Mouse (Mus musculus): ENCODE results near the gene Fam19a5. TPM values are rescaled to one million over a fixed set of nuclear protein-coding genes. Genes with fewer than 3 reads are reported as not detected.

Gene Fam19a5
- polyA plus RNA-seq (2012; rRNA removed), result 1.3 and 1.8 TPM in 2 replicates

DNA sequence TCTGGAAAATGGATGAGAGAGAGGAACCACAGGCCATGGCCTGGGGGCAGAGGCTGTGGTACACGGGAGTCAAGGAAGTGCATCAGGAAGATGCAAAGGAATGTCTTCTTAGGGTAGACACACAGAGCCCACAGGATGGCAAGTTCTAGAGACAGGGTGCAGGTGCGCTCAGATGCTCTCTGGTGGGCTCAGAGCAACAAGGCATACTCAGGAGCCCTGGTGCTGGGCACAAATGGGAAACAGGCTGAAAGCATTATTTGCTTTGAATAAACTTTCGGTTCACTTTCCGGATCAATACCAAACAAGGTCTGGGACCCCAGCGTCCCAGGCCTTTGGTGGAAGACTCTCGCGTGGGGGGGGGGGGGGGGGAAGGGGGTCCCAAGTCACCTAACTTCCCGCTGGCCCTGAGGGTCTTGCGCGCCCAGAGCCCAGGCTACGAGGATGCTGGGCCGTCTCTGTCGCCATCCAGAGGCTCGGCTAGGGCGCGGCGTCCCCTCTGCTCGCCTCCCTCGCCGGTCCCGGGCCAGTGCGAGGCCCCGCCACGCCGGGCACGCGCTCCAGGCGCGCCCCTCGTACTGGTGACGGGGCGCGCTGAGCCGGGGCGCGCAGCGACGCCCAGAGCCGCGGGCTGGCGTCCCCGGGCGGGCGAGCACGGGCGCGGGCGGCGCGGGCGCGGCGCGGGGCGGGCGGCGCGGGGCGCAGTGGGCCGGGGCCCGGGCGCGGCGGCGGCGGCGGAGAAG, at the start of gene Fam19a5:
Gene Fam19a5 (plus strand): TSS at position 701 of the 740 bp plus-strand sequence.
- TF ChIP-seq POLR2A (IDR thresholded peaks at IDR 0.05; ENCODE audit: low read depth, low read length), result no peak
- TF ChIP-seq CTCF (IDR thresholded peaks at IDR 0.05; ENCODE audit: extremely low read depth, insufficient read length, insufficient replicate concordance, low read depth, low read length), result no peak
- 5% methylated on average over 46 of the region's 67 CpGs for WGBS
- H3K4me3 ChIP-seq (ENCODE audit: low read depth, low read length), result no peak within 1 kb of the TSS
- H3K27ac ChIP-seq (ENCODE audit: insufficient read depth, low read depth, low read length), result no peak within 1 kb of the TSS
- H3K4me1 ChIP-seq (ENCODE audit: control insufficient read depth, insufficient read depth, insufficient read length, low read length), result no peaks in the 10 kb centered on the region
- H3K27me3 ChIP-seq (ENCODE audit: control insufficient read depth, insufficient read depth, low read length), result no peaks in the 10 kb centered on the region
- H3K36me3 ChIP-seq (ENCODE audit: control insufficient read depth, insufficient read depth, low read length), result no peaks in the 10 kb centered on the region

DNA sequence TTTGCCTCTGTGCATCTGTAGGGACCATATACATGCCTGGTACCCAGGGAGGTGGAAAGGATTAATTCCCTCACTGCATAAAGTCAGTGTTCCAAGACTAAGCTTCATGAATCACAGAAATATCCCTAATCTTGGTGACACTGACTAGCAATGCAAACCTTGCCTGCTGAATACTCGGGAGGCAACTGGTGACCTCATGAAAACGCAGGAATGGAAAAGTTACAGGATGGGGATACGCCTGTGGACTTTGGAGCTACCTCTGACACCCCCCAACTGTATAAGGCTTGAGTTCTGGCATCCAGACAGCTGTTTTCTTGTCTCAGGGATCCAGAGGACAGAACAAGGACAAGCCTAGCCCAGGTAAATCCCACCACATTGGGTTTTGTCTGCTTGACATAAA, 42.4 kb upstream of the Fam19a5 start:
- H3K4me3 ChIP-seq (ENCODE audit: low read depth, low read length), result no peak overlapping the region
- no peak for TF ChIP-seq CTCF (IDR thresholded peaks at IDR 0.05; ENCODE audit: extremely low read depth, insufficient read length, insufficient replicate concordance, low read depth, low read length)
- no peak for TF ChIP-seq POLR2A (IDR thresholded peaks at IDR 0.05; ENCODE audit: low read depth, low read length)
- H3K27me3 ChIP-seq (ENCODE audit: control insufficient read depth, insufficient read depth, low read length), result no peaks in the 10 kb centered on the region
- 65% methylated on average over 3 of the region's 3 CpGs for WGBS
- H3K4me1 ChIP-seq (ENCODE audit: control insufficient read depth, insufficient read depth, insufficient read length, low read length), result no peaks in the 10 kb centered on the region
- no peaks in the 10 kb centered on the region for H3K36me3 ChIP-seq (ENCODE audit: control insufficient read depth, insufficient read depth, low read length)
- no peak overlapping the region for H3K27ac ChIP-seq (ENCODE audit: insufficient read depth, low read depth, low read length)

DNA sequence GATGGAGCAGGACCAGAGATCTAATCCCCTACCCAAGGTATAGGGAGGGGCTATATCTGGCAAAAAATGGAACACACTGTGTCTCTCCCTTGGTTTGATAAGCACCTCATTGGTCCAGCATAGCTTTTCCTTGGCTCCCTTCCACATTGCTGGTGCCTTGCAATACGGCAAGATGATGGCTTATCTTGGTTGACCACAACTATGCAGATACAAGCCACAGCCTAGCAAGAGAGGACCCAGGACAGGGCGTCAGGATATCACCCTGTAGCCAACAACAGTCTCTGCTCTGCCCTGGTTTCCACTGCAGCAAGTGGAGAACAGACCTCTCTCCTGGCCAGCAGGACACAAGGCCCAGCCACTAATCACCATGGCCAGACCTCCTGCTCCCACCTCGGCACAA, 36.8 kb upstream of the Fam19a5 start:
- WGBS, result 57% methylated on average over 3 of the region's 3 CpGs
- Histone ChIP-seq H3K27me3 (ENCODE audit: control insufficient read depth, insufficient read depth, low read length) (no peaks in the 10 kb centered on the region), H3K4me3 (ENCODE audit: low read depth, low read length) (no peak overlapping the region), H3K27ac (ENCODE audit: insufficient read depth, low read depth, low read length) (no peak overlapping the region), H3K36me3 (ENCODE audit: control insufficient read depth, insufficient read depth, low read length) (no peaks in the 10 kb centered on the region), H3K4me1 (ENCODE audit: control insufficient read depth, insufficient read depth, insufficient read length, low read length) (no peaks in the 10 kb centered on the region)
- no peak for TF ChIP-seq CTCF (IDR thresholded peaks at IDR 0.05; ENCODE audit: extremely low read depth, insufficient read length, insufficient replicate concordance, low read depth, low read length)
- no peak for TF ChIP-seq POLR2A (IDR thresholded peaks at IDR 0.05; ENCODE audit: low read depth, low read length)

DNA sequence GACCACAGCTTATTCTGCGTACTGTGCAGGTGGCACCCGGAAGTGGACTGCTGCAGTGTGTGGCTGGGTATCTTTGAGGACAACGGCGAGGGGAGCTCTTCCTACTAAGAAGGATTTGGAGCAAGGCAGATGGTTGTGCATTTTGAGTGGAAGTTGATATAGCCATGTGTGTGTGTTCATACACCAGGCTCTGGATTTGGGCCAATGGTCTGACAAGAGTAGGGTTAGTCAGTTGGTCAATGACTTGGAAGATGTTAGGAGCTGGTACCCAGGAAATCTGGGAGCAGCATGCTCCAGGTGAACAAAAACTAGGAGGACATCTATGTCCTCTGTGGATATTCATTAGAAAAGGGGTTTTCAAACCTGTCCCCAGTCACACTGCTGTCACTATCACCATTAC, 33.2 kb upstream of the Fam19a5 start:
- TF ChIP-seq CTCF (IDR thresholded peaks at IDR 0.05; ENCODE audit: extremely low read depth, insufficient read length, insufficient replicate concordance, low read depth, low read length) (no peak), POLR2A (IDR thresholded peaks at IDR 0.05; ENCODE audit: low read depth, low read length) (no peak)
- Histone ChIP-seq H3K27me3 (ENCODE audit: control insufficient read depth, insufficient read depth, low read length) (no peaks in the 10 kb centered on the region), H3K4me3 (ENCODE audit: low read depth, low read length) (no peak overlapping the region), H3K27ac (ENCODE audit: insufficient read depth, low read depth, low read length) (no peak overlapping the region), H3K36me3 (ENCODE audit: control insufficient read depth, insufficient read depth, low read length) (no peaks in the 10 kb centered on the region), H3K4me1 (ENCODE audit: control insufficient read depth, insufficient read depth, insufficient read length, low read length) (no peaks in the 10 kb centered on the region)
- 88% methylated on average over 4 of the region's 4 CpGs for WGBS

DNA sequence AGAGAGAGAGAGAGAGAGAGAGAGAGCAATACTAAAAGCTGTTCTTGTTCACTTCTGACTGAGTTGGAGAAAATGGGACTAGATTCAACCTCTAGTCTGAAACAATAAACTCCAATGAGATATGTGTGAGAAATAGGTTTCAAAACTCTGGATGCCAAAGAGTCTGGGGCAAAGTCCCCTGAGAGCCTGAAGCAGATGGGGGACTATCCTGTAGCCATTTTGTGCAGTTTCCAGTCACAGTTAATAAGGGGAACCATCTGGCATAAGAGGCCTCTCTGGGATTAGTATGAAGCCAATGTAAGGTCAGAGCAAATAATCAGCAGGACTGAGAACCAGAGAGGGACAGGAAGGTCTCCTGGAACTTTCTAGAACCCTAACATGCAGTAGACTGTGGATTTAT, 25.9 kb upstream of the Fam19a5 start:
- no peaks in the 10 kb centered on the region for H3K36me3 ChIP-seq (ENCODE audit: control insufficient read depth, insufficient read depth, low read length)
- no peak overlapping the region for H3K4me3 ChIP-seq (ENCODE audit: low read depth, low read length)
- no peaks in the 10 kb centered on the region for H3K4me1 ChIP-seq (ENCODE audit: control insufficient read depth, insufficient read depth, insufficient read length, low read length)
- H3K27ac ChIP-seq (ENCODE audit: insufficient read depth, low read depth, low read length), result no peak overlapping the region
- TF ChIP-seq POLR2A (IDR thresholded peaks at IDR 0.05; ENCODE audit: low read depth, low read length) (no peak), CTCF (IDR thresholded peaks at IDR 0.05; ENCODE audit: extremely low read depth, insufficient read length, insufficient replicate concordance, low read depth, low read length) (no peak)
- H3K27me3 ChIP-seq (ENCODE audit: control insufficient read depth, insufficient read depth, low read length), result no peaks in the 10 kb centered on the region

DNA sequence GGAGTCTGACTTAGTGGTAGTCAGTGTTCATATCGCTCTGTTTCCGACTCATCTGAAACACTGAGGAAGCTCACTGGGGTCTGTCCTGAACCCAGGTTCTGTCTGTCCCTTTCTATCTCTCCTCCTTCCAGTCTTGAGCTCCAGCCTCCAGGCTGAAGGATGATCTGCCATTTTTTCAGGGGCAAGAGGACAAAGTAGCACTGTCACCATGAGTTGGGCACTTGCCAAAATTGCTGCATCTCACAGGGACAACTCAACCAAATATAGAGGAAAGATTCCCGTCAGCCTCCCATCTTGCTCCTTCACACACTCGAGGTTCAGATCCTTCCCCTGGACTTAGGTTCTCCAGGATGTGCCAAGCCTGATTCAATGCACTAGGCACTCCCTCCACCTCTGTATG, 14.8 kb upstream of the Fam19a5 start:
- Histone ChIP-seq H3K4me1 (ENCODE audit: control insufficient read depth, insufficient read depth, insufficient read length, low read length) (no peaks in the 10 kb centered on the region), H3K36me3 (ENCODE audit: control insufficient read depth, insufficient read depth, low read length) (no peaks in the 10 kb centered on the region), H3K4me3 (ENCODE audit: low read depth, low read length) (no peak overlapping the region), H3K27ac (ENCODE audit: insufficient read depth, low read depth, low read length) (no peak overlapping the region), H3K27me3 (ENCODE audit: control insufficient read depth, insufficient read depth, low read length) (no peaks in the 10 kb centered on the region)
- WGBS, result 77% methylated on average over 4 of the region's 4 CpGs
- TF ChIP-seq POLR2A (IDR thresholded peaks at IDR 0.05; ENCODE audit: low read depth, low read length), result no peak
- TF ChIP-seq CTCF (IDR thresholded peaks at IDR 0.05; ENCODE audit: extremely low read depth, insufficient read length, insufficient replicate concordance, low read depth, low read length), result no peak

DNA sequence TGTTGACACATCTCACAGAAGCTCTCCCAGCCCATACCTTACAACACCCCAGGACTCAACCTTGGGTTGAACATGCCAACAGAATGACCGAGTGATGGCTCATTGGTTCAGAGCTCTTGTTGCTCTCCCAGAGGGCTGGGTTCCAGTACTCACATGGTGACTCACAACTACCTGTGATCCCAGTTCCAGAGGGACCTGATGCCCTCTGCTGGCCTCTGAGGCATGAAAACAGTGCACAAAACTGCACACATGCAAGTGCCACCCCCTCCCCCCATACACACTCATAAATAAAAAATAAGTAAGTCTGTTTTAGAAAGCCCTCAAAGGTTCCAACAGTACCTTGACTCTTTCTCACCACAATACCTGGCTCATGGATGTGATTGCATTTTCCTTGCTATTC, 2.4 kb upstream of the Fam19a5 start:
- TF ChIP-seq CTCF (IDR thresholded peaks at IDR 0.05; ENCODE audit: extremely low read depth, insufficient read length, insufficient replicate concordance, low read depth, low read length) (no peak), POLR2A (IDR thresholded peaks at IDR 0.05; ENCODE audit: low read depth, low read length) (no peak)
- H3K27me3 ChIP-seq (ENCODE audit: control insufficient read depth, insufficient read depth, low read length), result no peaks in the 10 kb centered on the region
- 50% methylated on average over 1 of the region's 1 CpGs for WGBS

More for the DNA sequence above, 2.4 kb upstream of the Fam19a5 start:
- H3K36me3 ChIP-seq (ENCODE audit: control insufficient read depth, insufficient read depth, low read length), result no peaks in the 10 kb centered on the region
- no peaks in the 10 kb centered on the region for H3K4me1 ChIP-seq (ENCODE audit: control insufficient read depth, insufficient read depth, insufficient read length, low read length)
- H3K4me3 ChIP-seq (ENCODE audit: low read depth, low read length), result no peak overlapping the region
- H3K27ac ChIP-seq (ENCODE audit: insufficient read depth, low read depth, low read length), result no peak overlapping the region
